Mouse (Mus musculus) embryo, embryonic 9.5 days (tissue): Measurements from ENCODE around the gene Gpd2.
A peak's percentile ranks its signal among the peaks of the same experiment; 100 is the strongest.

Experiments
- DNase-seq: peaks from one replicate; pipeline ENCODE4 v3.0.0-alpha.2; 2017; ENCODE audit errors: extremely low spot score

Gpd2 gene

DNA sequence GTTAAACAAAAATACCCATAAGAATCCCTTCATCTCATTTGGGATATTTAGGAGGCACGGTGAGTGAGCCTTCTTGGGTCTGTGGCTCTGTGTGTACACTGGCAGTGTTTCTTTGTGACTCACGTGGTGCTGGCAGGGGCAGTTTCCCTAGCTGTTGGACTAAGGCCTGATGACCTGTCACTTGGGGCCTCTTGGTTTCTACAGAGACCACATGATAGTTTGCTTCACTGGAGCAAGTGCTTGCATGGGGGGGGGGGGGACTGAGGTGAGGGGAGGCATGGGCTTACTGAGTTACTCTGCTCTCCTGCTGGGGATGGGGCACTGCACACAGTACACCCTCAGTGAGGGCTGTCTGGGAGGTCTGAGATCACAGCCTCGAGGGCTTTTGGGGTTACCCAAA, 64.1 kb downstream of the Gpd2 start:
- no peak for DNase-seq

DNA sequence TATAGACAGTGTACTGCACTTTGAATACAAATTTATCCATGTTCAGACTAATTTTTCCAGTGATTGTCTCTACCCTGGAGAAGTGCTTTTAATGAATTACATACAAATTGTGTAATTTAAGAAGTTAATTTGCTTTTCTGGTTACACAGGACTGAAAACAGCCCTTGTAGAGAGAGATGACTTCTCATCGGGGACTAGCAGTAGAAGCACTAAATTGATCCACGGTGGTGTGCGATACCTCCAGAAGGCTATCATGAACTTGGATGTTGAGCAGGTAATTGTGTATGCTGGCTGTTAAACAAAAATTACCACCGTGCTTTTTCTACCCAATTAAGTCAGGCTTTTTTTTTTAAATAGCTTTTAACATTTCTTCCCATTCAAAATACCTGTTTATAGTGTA, 66.8 kb downstream of the Gpd2 start:
- DNase-seq = no peak

DNA sequence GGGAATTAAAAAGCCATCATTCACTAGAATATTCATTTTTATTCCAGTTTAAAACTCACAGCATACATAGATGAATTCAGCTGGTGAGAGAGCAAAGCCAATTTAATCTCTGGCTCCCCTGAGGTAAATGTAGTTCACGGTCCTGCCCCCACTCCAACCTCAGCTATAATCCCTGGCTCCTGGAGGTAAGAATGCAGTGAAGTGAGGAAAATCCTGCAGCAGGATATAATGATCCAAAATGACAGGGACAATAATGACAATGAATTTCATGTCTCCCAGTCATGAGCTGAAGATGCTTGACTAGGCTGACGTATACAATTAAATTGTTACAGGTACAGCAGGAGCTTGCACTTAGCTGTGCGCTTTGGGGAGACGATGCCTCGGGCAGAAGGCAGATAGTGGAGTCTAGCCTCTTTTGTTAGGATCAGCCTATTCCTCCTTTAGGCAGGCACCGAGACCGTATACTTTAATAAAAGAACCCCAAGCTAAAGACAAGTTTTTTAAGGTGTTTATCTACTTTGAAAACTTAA, 74.9 kb downstream of the Gpd2 start:
- no peak for DNase-seq

DNA sequence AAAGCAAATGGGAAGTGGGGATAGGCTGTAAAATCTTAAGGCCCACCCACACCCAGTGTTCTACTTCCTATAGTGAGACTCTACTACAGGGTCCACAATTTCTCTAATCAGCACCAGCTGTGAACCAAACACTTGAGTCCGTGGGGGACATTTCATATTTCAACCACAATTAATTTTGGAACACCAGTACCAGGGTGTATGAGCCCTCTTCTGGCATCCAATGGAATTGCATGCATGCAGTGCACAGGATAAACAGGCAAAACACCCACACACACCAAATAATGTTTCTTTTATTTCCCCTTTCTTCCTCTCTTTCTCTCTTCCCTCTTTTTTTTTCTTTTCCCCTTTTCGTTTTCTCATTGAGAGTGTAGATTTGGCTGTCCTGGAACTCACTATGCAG, 78.6 kb downstream of the Gpd2 start:
- peak; percentile 9 for DNase-seq

DNA sequence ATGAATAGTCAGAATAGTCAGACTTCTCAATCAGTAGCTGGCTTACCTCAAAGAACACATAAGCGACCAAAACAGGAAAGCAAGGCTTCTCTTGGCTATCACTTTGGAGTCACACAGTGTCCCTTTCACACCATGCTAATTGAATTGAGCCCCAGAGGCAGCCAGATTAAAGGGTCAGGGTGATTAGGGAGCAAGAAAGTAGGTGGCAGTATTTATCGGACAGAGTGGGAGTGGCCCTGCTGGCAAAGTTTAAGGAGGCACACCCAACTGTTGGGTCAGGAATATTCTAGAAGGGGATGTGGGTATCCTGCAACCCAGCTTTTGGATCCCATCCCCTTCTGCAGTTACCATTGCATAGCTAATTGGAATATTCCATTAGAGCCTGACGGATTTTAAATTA, 80.9 kb downstream of the Gpd2 start:
- DNase-seq = no peak

DNA sequence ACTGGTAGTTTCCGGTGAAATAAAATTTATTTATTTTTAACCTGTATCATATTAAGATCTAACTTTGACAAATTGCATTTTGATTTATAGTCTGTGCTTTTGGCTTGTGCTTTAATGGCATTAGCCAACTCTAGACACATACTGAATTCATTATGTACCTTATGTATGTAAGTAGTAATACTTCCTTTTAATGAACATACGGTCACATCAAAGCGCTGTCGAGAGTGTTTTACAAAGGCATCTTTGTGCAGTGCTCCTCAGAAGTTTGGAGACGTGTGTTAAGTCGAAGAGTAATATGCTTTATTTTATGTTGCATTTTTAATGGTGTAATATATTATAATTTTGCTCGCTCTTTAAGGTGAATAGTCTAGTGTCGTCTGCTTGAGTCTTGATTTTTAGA, 88.7 kb downstream of the Gpd2 start:
- DNase-seq = no peak

DNA sequence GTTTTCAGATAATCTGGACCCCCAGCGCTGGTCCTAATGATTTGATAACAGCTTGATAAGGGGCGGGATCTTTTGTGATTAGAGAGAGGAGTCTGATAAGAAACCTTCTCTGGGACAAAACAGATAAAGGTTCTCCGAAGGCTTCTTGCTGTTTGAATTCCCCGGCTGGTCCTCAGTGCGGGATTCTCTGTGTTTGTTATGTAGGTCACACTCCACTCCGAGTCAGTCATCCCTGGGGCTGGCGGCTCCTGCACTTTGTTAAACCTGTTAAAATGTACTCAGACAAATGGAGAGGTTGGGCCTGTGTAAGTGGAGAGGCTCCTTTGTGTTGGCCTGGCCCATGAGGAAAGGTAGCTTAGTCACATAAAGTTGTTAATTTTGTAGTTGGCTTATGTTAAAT, 91.9 kb downstream of the Gpd2 start:
- no peak for DNase-seq

DNA sequence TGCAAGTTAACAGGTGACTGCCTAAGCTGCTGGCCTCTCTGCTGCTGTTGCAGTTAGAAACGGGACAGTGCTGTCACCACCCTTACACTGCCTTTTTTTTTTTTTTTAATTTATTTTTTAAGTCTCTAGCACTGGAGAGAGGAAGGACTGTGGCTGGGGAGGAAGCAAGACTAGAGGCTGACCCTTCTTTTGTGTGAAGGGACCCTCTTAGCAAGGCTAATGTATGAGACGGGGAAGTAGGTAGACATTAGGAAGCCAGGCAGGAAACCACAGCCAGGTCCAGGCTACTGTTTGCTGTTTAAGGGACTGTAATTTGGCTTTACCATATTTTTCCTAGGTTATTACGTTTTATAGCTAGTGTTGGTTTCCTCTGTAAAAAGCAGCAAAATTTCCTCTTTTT, 93.4 kb downstream of the Gpd2 start:
- no peak for DNase-seq

DNA sequence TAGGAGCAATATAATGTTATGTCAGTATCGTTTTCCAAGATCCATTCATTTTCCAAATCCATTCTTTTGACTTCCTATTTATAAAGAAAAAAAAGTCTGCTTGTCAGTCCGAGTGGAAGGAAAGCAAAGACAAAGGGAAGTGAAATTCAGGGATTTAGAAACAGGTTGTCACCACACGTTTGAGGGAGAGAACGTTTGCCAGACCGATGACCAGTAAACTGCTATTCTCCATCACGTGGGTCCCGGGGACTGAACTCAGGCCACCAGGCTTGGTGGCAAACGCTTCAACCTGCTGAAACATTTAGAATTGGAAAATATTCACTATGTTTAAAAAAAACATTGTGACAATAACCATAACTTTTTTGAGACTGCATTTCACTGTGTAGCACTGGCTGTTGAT, 93.8 kb downstream of the Gpd2 start:
- no peak for DNase-seq

DNA sequence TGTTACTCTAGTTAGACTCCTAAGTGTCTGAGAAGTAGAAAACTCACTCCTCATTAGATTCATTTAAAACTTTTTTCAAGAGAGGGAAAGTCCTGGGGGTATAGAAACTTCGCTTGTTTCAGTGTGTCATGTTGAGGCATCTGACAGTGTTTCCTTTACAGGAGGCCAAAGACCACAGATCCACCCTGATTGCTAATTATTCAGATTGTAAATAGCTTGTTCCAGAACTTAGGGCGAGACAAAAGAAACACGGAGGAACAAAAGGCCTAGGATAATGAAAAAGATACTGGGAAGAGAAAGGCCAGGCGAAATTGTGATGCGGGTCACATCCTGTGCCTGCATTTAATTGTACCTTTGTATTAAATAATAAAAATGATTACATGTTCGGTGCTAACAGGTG, 96.0 kb downstream of the Gpd2 start:
- DNase-seq = no peak

DNA sequence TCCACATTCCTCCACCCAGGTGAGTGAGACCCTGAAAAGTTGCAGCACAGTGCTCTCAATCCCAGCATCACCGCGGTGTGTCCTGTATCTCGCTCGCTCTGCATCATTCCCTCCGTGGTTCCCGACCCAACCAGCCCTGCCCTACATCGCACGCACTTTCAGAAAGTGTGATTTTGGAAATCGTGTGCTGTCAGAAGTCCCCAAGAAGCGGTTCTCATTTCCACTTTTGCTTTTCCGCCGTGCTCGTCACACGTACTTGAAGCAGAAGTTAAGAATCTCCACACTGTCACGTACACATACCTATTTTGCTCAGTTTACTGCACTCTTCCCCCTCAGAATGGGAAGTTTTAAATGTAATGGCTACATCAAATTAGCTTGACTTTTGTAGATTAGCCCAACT, 98.0 kb downstream of the Gpd2 start:
- no peak for DNase-seq

DNA sequence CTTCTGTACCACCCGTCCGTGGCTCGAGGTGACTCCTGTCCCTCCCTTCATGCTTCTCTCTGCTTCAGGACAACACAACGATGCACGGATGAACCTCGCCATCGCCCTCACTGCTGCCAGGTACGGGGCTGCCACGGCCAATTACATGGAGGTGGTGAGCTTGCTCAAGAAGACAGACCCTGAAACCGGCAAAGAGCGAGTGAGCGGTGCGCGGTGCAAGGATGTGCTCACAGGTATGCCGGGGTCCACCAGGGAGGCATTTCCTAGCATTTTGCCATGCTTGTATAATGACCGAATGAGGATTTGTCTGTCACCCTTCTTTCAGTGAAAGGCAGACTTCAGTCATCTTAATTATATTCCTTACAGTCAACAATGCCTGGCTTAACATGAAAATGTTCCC, 101.3 kb downstream of the Gpd2 start:
- DNase-seq = no peak

DNA sequence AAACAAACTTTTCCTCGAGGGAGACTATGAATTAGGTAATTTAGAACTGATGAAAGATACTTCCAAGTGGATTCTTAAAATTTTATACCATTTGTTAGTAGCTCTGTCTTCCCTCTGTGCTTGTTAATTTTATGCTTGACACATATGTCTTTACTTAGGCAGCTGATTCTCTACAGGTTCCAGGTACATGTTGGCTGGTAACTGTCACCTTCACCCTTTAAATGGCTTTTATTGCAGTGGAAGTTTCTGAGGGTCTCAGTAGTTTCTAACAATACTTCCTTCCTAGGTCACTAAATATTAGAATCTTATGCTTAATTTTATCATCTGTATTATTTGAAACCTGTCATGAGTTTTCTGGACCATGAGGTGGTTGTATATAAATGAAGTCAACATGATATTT, 105.5 kb downstream of the Gpd2 start:
- no peak for DNase-seq

DNA sequence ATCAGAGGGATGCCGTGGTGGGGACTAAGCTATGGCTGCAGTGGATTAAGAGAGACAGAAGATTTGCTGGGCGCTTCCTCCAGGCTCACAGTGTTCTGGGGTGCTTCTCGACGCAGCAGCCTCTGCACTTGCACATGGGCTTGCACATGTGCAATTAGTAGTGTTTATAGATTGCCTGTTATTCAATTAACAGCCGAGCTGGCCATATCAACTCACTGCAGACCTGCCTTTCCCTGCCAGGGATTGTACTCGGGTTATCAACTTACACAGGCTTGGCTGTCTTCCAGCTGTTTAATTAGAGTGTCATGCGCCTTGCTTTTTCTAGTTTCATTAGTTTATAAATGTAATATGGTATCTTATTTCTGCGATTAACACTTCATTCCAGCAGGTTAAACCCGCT, 113.2 kb downstream of the Gpd2 start:
- DNase-seq = no peak

DNA sequence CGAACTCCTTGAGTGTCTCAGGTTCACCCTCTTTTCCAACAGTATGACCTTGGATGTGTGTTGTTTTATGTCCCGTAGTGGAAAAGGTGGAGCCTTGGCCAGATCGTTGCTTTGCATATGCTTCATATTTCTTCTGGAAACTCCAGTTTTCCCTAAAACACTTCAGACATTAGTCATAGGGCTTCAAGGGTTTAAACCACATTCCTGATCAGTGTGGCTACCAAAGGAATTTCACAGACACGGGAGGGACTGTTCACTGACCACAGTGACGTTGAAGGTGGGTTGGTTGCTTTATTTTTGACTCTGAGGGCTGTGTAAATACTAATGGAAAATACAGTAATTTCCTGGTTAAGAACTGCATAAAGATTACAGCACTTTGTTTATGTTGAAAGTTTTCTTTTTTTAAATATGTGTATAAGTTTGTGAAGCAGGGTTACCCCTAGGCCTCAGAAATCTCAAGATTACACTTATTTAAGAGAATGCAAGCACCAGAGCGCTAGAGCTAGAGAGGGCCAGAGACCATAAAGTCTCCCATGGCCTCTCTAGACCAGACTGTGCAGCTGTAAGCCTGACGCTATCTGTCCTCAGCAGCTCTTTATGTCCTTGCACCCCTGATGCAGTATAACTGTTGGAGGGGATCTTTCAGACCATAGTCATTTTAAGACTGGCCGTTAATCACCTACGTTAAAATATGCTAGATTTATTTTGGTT, 116.4 kb downstream of the Gpd2 start:
- DNase-seq = no peak

DNA sequence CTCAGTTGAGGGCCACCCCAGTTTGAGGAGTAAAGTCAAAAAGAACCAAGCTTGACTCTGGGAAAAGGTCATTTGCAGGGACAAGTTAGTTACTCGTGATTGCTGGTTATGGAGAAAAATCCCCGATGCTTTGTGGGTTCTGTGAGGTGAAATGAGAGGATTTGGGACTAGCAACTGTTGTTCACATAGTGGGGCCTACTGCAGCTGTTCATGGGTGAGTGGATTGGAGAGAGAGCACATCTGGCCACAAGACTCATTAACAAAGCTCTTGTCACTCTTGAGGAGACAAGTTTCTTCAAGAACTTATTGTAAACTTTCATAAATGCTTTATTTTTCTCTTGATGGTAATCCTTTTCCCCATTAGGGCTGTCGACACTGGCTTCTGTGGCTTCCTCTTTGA, 117.4 kb downstream of the Gpd2 start:
- no peak for DNase-seq

DNA sequence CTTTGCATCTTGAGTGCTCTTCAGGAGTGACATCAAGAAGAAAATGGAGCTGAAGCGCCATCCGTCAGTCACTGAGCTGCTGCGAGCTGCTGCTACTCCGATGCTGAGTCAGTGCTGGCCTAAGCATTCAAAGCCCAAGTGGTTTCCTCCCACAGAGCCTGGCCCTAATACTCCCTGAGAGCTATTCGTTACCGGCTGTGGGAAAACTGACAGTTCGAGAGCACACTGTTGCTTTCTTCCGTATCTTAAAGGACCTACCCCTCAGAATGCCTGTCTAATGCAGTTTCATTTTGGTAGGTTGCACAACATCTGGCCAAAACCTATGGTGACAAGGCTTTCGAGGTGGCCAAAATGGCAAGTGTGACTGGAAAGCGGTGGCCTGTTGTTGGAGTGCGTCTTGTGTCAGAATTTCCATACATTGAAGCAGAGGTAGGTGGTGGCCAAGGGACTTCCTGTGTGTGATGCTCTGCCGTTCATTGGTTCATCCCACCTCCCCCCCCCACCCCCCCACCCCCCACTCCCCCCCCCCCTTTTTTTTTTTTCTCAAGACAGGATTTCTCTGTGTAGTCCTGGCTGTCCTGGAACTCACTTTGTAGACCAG, 118.9 kb downstream of the Gpd2 start:
- no peak for DNase-seq

DNA sequence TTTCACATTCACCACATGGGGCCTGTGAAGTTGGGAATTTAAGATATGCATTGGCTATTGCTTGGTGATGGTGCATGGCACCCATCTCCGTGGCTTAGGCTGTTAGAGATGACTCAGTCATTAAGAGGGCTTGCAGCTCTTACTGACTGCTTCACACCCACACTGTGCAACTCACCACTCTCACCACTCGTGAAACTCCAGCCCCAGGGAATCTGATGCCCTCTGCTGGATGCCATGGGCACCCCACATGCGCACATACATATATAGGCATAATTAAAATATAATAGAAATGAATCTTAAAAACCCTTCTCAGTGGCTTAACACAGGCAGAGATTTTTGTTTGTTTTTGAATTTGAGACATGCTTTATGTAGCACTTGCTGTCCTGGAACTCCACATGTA, 125.1 kb downstream of the Gpd2 start:
- DNase-seq = no peak

DNA sequence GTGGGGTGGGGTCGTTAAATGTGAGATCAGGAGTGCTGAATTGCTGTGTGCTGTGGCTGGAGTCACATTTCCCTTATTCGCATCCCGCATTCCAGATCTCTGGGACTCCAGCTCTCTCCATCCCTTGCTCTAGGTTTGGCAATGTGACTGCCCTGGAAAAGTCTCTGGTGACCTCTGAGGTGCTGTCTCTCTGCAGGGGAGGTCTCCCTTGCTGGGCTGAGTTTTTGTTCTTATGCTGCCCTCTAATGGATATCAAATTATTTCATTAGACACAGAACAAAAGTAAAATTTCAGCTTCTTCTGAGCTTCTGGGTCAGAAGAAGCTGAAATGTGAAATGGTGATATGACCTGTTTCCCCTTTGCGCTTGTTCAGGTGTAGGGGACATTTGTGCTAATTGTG, 137.2 kb downstream of the Gpd2 start:
- peak; percentile 25 for DNase-seq

DNA sequence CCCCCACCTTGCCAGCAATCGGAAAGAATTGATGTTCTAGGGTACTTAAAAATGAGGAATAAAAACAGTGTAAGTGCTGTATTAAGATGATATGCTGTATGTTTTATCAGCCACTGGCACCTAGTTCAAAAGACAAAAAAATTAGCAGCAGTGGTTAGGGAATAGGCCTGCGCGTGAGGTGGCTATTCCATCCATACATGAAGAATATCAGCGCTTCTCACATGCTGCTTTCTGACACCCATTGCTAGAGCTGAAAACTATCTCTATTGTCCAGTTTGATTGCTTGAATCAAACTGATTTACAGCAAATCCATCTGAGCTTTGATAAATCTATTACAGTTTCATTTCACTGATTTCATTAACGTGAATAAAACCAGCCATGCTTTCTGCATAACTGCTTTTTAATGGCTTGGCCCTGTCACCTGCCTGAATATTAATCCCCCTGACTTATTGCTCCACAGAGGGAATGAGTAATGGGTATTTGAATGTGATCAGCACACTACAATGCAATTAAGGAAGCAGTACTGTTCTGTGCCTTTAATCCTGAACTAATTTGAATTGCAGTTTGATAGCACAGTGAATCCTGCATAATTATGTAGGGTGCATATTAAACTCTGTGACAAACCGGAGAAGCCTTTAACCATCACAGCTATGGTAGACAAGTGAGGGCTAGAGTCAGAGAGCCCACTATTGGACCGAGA, 137.9 kb downstream of the Gpd2 start:
- DNase-seq = no peak

DNA sequence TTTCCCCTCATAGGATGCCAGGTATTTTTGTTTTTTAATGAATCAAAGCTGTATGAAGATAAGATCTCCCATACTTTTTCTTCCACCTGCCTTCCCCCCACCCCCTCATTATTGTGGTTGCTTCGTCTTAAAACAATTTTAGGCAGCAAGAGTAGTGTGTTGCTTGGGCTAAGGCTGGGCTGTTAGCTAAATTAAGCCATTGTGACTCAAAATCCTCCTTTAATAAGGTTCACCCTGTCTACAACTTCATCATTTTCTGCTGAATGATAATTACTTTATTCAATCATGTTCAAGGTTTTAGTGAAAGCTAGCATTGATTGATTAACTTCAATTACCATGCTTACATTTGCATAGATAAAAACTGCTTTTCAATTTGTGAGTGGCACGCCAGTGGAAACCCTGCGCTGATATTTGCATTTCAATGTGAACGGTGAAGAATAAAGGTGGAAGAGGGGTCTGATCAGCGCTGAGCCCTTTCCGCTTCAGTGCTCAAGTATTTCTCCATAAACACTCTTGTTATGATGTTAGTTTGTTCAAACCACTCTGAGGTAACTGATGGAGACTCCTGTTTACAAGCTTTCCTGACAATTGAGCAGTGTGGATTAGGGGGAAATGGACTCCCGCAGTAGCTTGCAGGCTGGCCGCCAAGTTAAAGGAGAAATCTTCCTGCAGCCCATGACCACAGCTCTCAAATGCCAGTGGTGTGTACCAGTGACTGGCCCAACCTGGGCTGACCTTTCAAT, 140.9 kb downstream of the Gpd2 start:
- DNase-seq = peak; percentile 14

DNA sequence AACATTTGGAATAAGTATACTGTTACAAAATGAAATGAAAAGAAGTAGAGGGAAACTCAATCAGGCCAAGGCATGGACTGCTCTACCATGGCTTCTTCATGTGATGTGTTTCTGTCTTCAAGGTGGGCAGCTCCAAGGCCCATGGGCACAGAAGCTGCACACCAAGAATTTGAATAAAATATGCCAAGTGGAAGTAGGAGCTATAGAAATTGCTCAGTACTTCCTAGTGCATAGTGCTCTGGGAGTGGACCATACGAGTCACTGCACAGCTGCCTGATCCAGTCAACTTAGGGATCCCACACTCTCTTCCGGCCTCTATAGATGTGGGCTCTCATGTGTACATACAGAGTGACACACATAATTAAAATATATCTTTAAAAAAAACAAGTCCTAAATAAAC, 147.2 kb downstream of the Gpd2 start:
- DNase-seq = no peak
